Mouse (Mus musculus) E14TG2a.4 (cell line): ENCODE results near the gene Pitpna.
A peak's percentile ranks its signal among the peaks of the same experiment; 100 is the strongest.

Experiments used
- H3K27me3 ChIP-seq: 2 replicates; pipeline ENCODE4 v1.6.1; 2014; ENCODE audit warnings: low read length, control low read depth; ENCODE audit not compliant: insufficient read depth
- H3K36me3 ChIP-seq: 2 replicates; pipeline ENCODE4 v1.6.1; 2014; ENCODE audit warnings: low read length, control low read depth; ENCODE audit not compliant: insufficient read depth
- H3K4me1 ChIP-seq: replicated peaks from 2 replicates; pipeline ENCODE4 v1.6.1; 2014; ENCODE audit warnings: low read depth, low read length, control low read depth
- H3K4me3 ChIP-seq: replicated peaks from 2 replicates; pipeline ENCODE4 v1.5.1; 2014; ENCODE audit warnings: mild to moderate bottlenecking, low read length
- H3K9me3 ChIP-seq: 2 replicates; pipeline ENCODE4 v1.6.1; 2014; ENCODE audit warnings: low read length, control low read depth
- CTCF ChIP-seq: conservative IDR thresholded peaks from 2 replicates; pipeline ENCODE4 v1.5.1; 2014; ENCODE audit warnings: low read length
- NANOG ChIP-seq: IDR thresholded peaks from 2 replicates; pipeline ENCODE4 v1.6.1; 2014; ENCODE audit warnings: borderline replicate concordance, low read length, mixed read lengths
- POU5F1 ChIP-seq: IDR thresholded peaks from 2 replicates; pipeline ENCODE4 v1.6.1; 2014; ENCODE audit warnings: low read length, borderline replicate concordance

The Pitpna gene

GRCm38 (mm10) chr11:75575560-75576123, 12.3 kb upstream of the Pitpna start:
- peaks cover 26% of the 10 kb centered on the region for H3K4me1 ChIP-seq
- H3K9me3 ChIP-seq = no peaks in the 10 kb centered on the region
- peaks cover 5% of the 10 kb centered on the region for H3K36me3 ChIP-seq
- H3K4me3 ChIP-seq = no peak overlapping the region
- TF ChIP-seq NANOG = no peak
- no peak for TF ChIP-seq POU5F1
- TF ChIP-seq CTCF = no peak
- no peaks in the 10 kb centered on the region for H3K27me3 ChIP-seq

- no peaks in the 10 kb centered on the region for H3K9me3 ChIP-seq
- TF ChIP-seq CTCF (no peak), NANOG (no peak), POU5F1 (no peak)
- no peaks in the 10 kb centered on the region for H3K4me1 ChIP-seq
- H3K36me3 ChIP-seq = no peaks in the 10 kb centered on the region
- no peaks in the 10 kb centered on the region for H3K27me3 ChIP-seq
- no peak overlapping the region for H3K4me3 ChIP-seq
Measured at GRCm38 (mm10) chr11:75578609-75579008, 9.3 kb upstream of the Pitpna start.

DNA sequence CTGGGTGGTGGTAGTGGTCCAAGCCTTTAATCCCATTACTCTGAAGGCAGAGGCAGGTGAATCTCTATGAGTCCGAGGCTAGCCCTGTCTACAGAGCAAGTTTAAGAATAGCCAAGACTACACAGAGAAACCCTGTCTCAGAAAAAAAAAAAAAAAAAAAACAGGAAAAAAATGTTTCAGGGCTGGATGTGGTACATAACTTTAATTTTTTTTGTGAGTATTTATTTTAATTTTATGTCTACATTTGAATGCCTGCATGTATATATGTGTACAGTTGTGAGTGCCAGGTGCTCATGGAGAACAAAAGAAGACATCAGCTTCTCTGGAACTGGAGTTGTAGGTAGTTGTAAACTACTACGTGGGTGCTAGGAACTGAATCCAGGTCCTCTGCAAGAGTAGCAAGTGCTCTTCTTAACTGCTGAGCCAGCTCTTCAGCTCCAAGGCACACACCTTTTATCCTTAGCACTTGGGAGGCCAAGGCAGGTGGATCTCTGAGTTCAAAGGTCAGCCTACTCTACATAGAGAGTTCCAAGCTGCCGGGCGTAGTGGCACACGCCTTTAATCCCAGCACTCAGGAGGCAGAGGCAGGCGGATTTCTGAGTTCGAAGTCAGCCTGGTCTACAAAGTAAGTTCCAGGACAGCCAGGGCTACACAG, 6.3 kb upstream of the Pitpna start:
- Histone ChIP-seq H3K27me3 (no peaks in the 10 kb centered on the region), H3K36me3 (no peaks in the 10 kb centered on the region), H3K9me3 (no peaks in the 10 kb centered on the region), H3K4me1 (no peaks in the 10 kb centered on the region), H3K4me3 (no peak overlapping the region)
- no peak for TF ChIP-seq NANOG
- no peak for TF ChIP-seq POU5F1

- H3K4me3 ChIP-seq = no peak overlapping the region
- no peaks in the 10 kb centered on the region for H3K36me3 ChIP-seq
- no peaks in the 10 kb centered on the region for H3K27me3 ChIP-seq
- H3K4me1 ChIP-seq = peaks cover 4% of the 10 kb centered on the region
- H3K9me3 ChIP-seq = no peaks in the 10 kb centered on the region
- TF ChIP-seq POU5F1 (no peak), CTCF (no peak), NANOG (no peak)
Measured at GRCm38 (mm10) chr11:75583521-75583920, 4.4 kb upstream of the Pitpna start.

- TF ChIP-seq NANOG = no peak
- TF ChIP-seq CTCF = no peak
- TF ChIP-seq POU5F1 = no peak
- Histone ChIP-seq H3K4me1 (peaks cover 16% of the 10 kb centered on the region), H3K9me3 (no peaks in the 10 kb centered on the region), H3K4me3 (no peak overlapping the region), H3K36me3 (peaks cover 2% of the 10 kb centered on the region; the same call in 1 of the 2 replicates), H3K27me3 (no peaks in the 10 kb centered on the region)
Measured at GRCm38 (mm10) chr11:75585061-75585460, 2.8 kb upstream of the Pitpna start.

GRCm38 (mm10) chr11:75585978-75586377, 1.9 kb upstream of the Pitpna start:
- Histone ChIP-seq H3K4me1 (peaks cover 16% of the 10 kb centered on the region), H3K4me3 (no peak overlapping the region), H3K9me3 (no peaks in the 10 kb centered on the region), H3K36me3 (peaks cover 6% of the 10 kb centered on the region; the same call in 1 of the 2 replicates), H3K27me3 (no peaks in the 10 kb centered on the region)
- TF ChIP-seq CTCF (no peak), NANOG (no peak), POU5F1 (no peak)

DNA sequence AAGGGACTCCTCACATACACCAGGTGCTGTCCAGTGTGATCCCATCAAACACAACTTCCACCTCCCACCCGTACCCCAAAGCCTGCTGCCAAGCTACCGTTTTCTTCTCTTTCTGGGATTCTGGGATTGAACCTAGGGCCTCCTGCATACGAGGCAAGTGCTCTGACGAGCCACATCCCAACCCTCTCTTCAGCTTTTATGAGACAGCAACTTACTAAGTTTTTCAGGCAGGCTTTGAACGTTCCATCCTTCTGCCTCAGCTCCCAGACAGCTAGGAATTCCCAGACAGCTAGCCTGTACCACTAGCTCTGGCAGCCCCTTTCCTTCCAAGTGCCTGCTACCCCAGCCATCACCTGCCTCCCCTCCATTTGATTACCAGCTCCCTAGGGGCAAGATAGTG, 934 bp upstream of the Pitpna start:
- Histone ChIP-seq H3K36me3 (peaks cover 14% of the 10 kb centered on the region), H3K27me3 (no peaks in the 10 kb centered on the region), H3K9me3 (no peaks in the 10 kb centered on the region), H3K4me1 (peaks cover 25% of the 10 kb centered on the region), H3K4me3 (no peak overlapping the region)
- TF ChIP-seq CTCF (no peak), NANOG (no peak), POU5F1 (no peak)

DNA sequence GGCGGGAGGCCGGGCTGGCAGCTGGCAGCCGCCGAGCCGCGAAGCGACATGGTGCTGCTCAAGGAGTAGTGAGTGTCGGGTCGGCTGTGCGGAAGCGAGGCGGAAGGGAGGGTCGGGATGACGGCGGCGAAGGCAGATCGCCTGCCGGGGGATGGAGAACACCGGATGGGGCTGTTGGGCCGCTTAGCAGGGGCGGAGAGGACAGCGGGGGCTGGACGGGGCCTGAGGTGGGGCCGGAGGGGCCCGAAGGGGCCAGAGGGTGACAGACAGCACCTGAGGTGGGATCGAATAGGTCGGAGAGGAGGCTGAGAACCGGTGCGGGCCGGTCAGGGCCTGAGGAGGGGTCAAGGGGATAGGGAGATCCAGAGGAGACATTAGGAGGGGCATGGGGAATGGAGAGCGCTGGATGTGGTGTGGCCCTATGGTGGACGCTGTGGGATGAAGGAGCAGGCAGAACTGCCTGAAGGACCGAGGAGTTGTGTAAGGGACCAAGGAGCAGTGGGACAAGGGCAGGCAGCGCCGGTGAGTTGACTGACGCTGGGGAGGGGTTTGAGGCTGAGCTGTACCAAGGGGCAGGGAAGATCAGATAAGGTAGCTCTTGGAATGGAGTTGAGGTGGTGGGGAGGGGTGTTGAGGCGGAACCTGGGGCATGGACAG, 516 bp downstream of the Pitpna start:
- peaks cover 35% of the 10 kb centered on the region for H3K4me1 ChIP-seq
- peak overlapping the region; percentile 94 for H3K4me3 ChIP-seq
- no peaks in the 10 kb centered on the region for H3K9me3 ChIP-seq
- no peaks in the 10 kb centered on the region for H3K27me3 ChIP-seq
- TF ChIP-seq NANOG (no peak), CTCF (no peak), POU5F1 (no peak)
- H3K36me3 ChIP-seq = peaks cover 27% of the 10 kb centered on the region

- H3K4me1 ChIP-seq = peaks cover 54% of the 10 kb centered on the region
- H3K4me3 ChIP-seq = no peak overlapping the region
- no peak for TF ChIP-seq NANOG
- no peak for TF ChIP-seq POU5F1
- no peak for TF ChIP-seq CTCF
Measured at GRCm38 (mm10) chr11:75592612-75593011, 4.7 kb downstream of the Pitpna start.

More at GRCm38 (mm10) chr11:75592612-75593011, 4.7 kb downstream of the Pitpna start:
- Histone ChIP-seq H3K36me3 (peaks cover 60% of the 10 kb centered on the region), H3K27me3 (no peaks in the 10 kb centered on the region), H3K9me3 (no peaks in the 10 kb centered on the region)
